Mouse (Mus musculus): ENCODE results near the gene Brd7. TPM values are rescaled to one million over a fixed set of nuclear protein-coding genes. Genes with fewer than 3 reads are reported as not detected.
A peak's percentile ranks its signal among the peaks of the same experiment; 100 is the strongest.

The Brd7 gene
- polyA plus RNA-seq, 1 experiment from 2014 or later = 68.4 TPM

- Histone ChIP-seq H3K4me2 (ENCODE audit: low read depth, low read length) (no peak overlapping the region), H3K9me3 (ENCODE audit: control insufficient read depth, low read length) (no peaks in the 10 kb centered on the region), H3K4me1 (ENCODE audit: control insufficient read depth, insufficient read depth, low read length) (no peaks in the 10 kb centered on the region), H3K27ac (replicated peaks; ENCODE audit: low read depth, low read length) (no peak overlapping the region), H3K4me3 (ENCODE audit: low read depth, low read length) (no peak overlapping the region), H3K36me3 (ENCODE audit: control insufficient read depth, insufficient read depth, low read length) (peaks cover 89% of the 10 kb centered on the region), H3K27me3 (replicated peaks; ENCODE audit: control insufficient read depth, insufficient read depth, low read length) (no peaks in the 10 kb centered on the region), H3K9ac (ENCODE audit: low read depth, low read length) (no peak overlapping the region)
- 51% methylated on average over 3 of the region's 3 CpGs for WGBS
- ATAC-seq (ENCODE audit: low read depth) = no peak
- peak; percentile 56 for DNase-seq (ENCODE audit: low spot score)
These were observed 22.8 kb downstream of the Brd7 start for GRCm38 (mm10) chr8:88339221-88339620.

- no peak overlapping the region for H3K27ac ChIP-seq (replicated peaks; ENCODE audit: low read depth, low read length)
- H3K4me2 ChIP-seq (ENCODE audit: low read depth, low read length) = no peak overlapping the region
- no peak overlapping the region for H3K9ac ChIP-seq (ENCODE audit: low read depth, low read length)
- H3K9me3 ChIP-seq (ENCODE audit: control insufficient read depth, low read length) = no peaks in the 10 kb centered on the region
- ATAC-seq (ENCODE audit: low read depth) = no peak
- no peaks in the 10 kb centered on the region for H3K4me1 ChIP-seq (ENCODE audit: control insufficient read depth, insufficient read depth, low read length)
- peaks cover 88% of the 10 kb centered on the region for H3K36me3 ChIP-seq (ENCODE audit: control insufficient read depth, insufficient read depth, low read length)
- no peak overlapping the region for H3K4me3 ChIP-seq (ENCODE audit: low read depth, low read length)
- no peak for DNase-seq (ENCODE audit: low spot score)
- H3K27me3 ChIP-seq (replicated peaks; ENCODE audit: control insufficient read depth, insufficient read depth, low read length) = no peaks in the 10 kb centered on the region
- 85% methylated on average over 3 of the region's 3 CpGs for WGBS
These were observed 27.0 kb downstream of the Brd7 start for GRCm38 (mm10) chr8:88334975-88335374.

GRCm38 (mm10) chr8:88334384-88334783, 27.6 kb downstream of the Brd7 start:
- no peak for DNase-seq (ENCODE audit: low spot score)
- H3K36me3 ChIP-seq (ENCODE audit: control insufficient read depth, insufficient read depth, low read length) = peaks cover 89% of the 10 kb centered on the region
- H3K4me1 ChIP-seq (ENCODE audit: control insufficient read depth, insufficient read depth, low read length) = no peaks in the 10 kb centered on the region
- ATAC-seq (ENCODE audit: low read depth) = no peak
- no peaks in the 10 kb centered on the region for H3K27me3 ChIP-seq (replicated peaks; ENCODE audit: control insufficient read depth, insufficient read depth, low read length)
- H3K27ac ChIP-seq (replicated peaks; ENCODE audit: low read depth, low read length) = no peak overlapping the region
- no peak overlapping the region for H3K4me3 ChIP-seq (ENCODE audit: low read depth, low read length)
- H3K9me3 ChIP-seq (ENCODE audit: control insufficient read depth, low read length) = no peaks in the 10 kb centered on the region
- no peak overlapping the region for H3K9ac ChIP-seq (ENCODE audit: low read depth, low read length)
- no peak overlapping the region for H3K4me2 ChIP-seq (ENCODE audit: low read depth, low read length)
- WGBS = 92% methylated on average over 2 of the region's 2 CpGs

GRCm38 (mm10) chr8:88330816-88331215, 31.2 kb downstream of the Brd7 start:
- ATAC-seq (ENCODE audit: low read depth) = no peak
- 99% methylated on average over 3 of the region's 3 CpGs for WGBS
- H3K36me3 ChIP-seq (ENCODE audit: control insufficient read depth, insufficient read depth, low read length) = peaks cover 96% of the 10 kb centered on the region

GRCm38 (mm10) chr8:88328689-88329088, 33.3 kb downstream of the Brd7 start:
- Histone ChIP-seq H3K9me3 (ENCODE audit: control insufficient read depth, low read length) (no peaks in the 10 kb centered on the region), H3K4me2 (ENCODE audit: low read depth, low read length) (no peak overlapping the region), H3K27me3 (replicated peaks; ENCODE audit: control insufficient read depth, insufficient read depth, low read length) (no peaks in the 10 kb centered on the region), H3K27ac (replicated peaks; ENCODE audit: low read depth, low read length) (no peak overlapping the region), H3K9ac (ENCODE audit: low read depth, low read length) (no peak overlapping the region), H3K4me1 (ENCODE audit: control insufficient read depth, insufficient read depth, low read length) (no peaks in the 10 kb centered on the region), H3K4me3 (ENCODE audit: low read depth, low read length) (no peak overlapping the region), H3K36me3 (ENCODE audit: control insufficient read depth, insufficient read depth, low read length) (peaks cover 92% of the 10 kb centered on the region)
- DNase-seq (ENCODE audit: low spot score) = peak; percentile 61
- ATAC-seq (ENCODE audit: low read depth) = peak; percentile 69; the same call in 1 of the 2 replicates
- 65% methylated on average over 6 of the region's 6 CpGs for WGBS

More at GRCm38 (mm10) chr8:88330816-88331215, 31.2 kb downstream of the Brd7 start:
- no peaks in the 10 kb centered on the region for H3K9me3 ChIP-seq (ENCODE audit: control insufficient read depth, low read length)
- DNase-seq (ENCODE audit: low spot score) = no peak
- H3K27me3 ChIP-seq (replicated peaks; ENCODE audit: control insufficient read depth, insufficient read depth, low read length) = no peaks in the 10 kb centered on the region
- H3K9ac ChIP-seq (ENCODE audit: low read depth, low read length) = no peak overlapping the region
- no peak overlapping the region for H3K4me2 ChIP-seq (ENCODE audit: low read depth, low read length)
- no peaks in the 10 kb centered on the region for H3K4me1 ChIP-seq (ENCODE audit: control insufficient read depth, insufficient read depth, low read length)
- H3K27ac ChIP-seq (replicated peaks; ENCODE audit: low read depth, low read length) = no peak overlapping the region
- no peak overlapping the region for H3K4me3 ChIP-seq (ENCODE audit: low read depth, low read length)

GRCm38 (mm10) chr8:88326328-88326727, 35.7 kb downstream of the Brd7 start:
- H3K9me3 ChIP-seq (ENCODE audit: control insufficient read depth, low read length) = no peaks in the 10 kb centered on the region
- no peaks in the 10 kb centered on the region for H3K4me1 ChIP-seq (ENCODE audit: control insufficient read depth, insufficient read depth, low read length)
- no peak for ATAC-seq (ENCODE audit: low read depth)
- H3K27me3 ChIP-seq (replicated peaks; ENCODE audit: control insufficient read depth, insufficient read depth, low read length) = no peaks in the 10 kb centered on the region
- H3K36me3 ChIP-seq (ENCODE audit: control insufficient read depth, insufficient read depth, low read length) = peaks cover 68% of the 10 kb centered on the region
- no peak overlapping the region for H3K9ac ChIP-seq (ENCODE audit: low read depth, low read length)
- WGBS = 97% methylated on average over 12 of the region's 12 CpGs
- H3K27ac ChIP-seq (replicated peaks; ENCODE audit: low read depth, low read length) = no peak overlapping the region
- H3K4me2 ChIP-seq (ENCODE audit: low read depth, low read length) = no peak overlapping the region
- DNase-seq (ENCODE audit: low spot score) = no peak
- no peak overlapping the region for H3K4me3 ChIP-seq (ENCODE audit: low read depth, low read length)

- DNase-seq (ENCODE audit: low spot score) = no peak
- no peaks in the 10 kb centered on the region for H3K9me3 ChIP-seq (ENCODE audit: control insufficient read depth, low read length)
- H3K4me3 ChIP-seq (ENCODE audit: low read depth, low read length) = no peak overlapping the region
- H3K36me3 ChIP-seq (ENCODE audit: control insufficient read depth, insufficient read depth, low read length) = peaks cover 63% of the 10 kb centered on the region
- H3K9ac ChIP-seq (ENCODE audit: low read depth, low read length) = no peak overlapping the region
- H3K27me3 ChIP-seq (replicated peaks; ENCODE audit: control insufficient read depth, insufficient read depth, low read length) = no peaks in the 10 kb centered on the region
- no peaks in the 10 kb centered on the region for H3K4me1 ChIP-seq (ENCODE audit: control insufficient read depth, insufficient read depth, low read length)
- 88% methylated on average over 5 of the region's 5 CpGs for WGBS
- no peak overlapping the region for H3K4me2 ChIP-seq (ENCODE audit: low read depth, low read length)
- H3K27ac ChIP-seq (replicated peaks; ENCODE audit: low read depth, low read length) = no peak overlapping the region
- ATAC-seq (ENCODE audit: low read depth) = no peak
These were observed 36.2 kb downstream of the Brd7 start for GRCm38 (mm10) chr8:88325795-88326194.

- no peak for DNase-seq (ENCODE audit: low spot score)
- ATAC-seq (ENCODE audit: low read depth) = no peak
- no peak overlapping the region for H3K9ac ChIP-seq (ENCODE audit: low read depth, low read length)
- 61% methylated on average over 5 of the region's 5 CpGs for WGBS
- H3K4me3 ChIP-seq (ENCODE audit: low read depth, low read length) = no peak overlapping the region
- no peaks in the 10 kb centered on the region for H3K27me3 ChIP-seq (replicated peaks; ENCODE audit: control insufficient read depth, insufficient read depth, low read length)
- H3K9me3 ChIP-seq (ENCODE audit: control insufficient read depth, low read length) = no peaks in the 10 kb centered on the region
- peaks cover 58% of the 10 kb centered on the region for H3K36me3 ChIP-seq (ENCODE audit: control insufficient read depth, insufficient read depth, low read length)
- no peak overlapping the region; the same call in 1 of the 2 replicates for H3K27ac ChIP-seq (replicated peaks; ENCODE audit: low read depth, low read length)
- H3K4me2 ChIP-seq (ENCODE audit: low read depth, low read length) = no peak overlapping the region
- no peaks in the 10 kb centered on the region for H3K4me1 ChIP-seq (ENCODE audit: control insufficient read depth, insufficient read depth, low read length)
These were observed 36.7 kb downstream of the Brd7 start for GRCm38 (mm10) chr8:88325251-88325650.

- WGBS = 90% methylated on average over 11 of the region's 11 CpGs
- ATAC-seq (ENCODE audit: low read depth) (no peak), DNase-seq (ENCODE audit: low spot score) (no peak)
- Histone ChIP-seq H3K27ac (replicated peaks; ENCODE audit: low read depth, low read length) (no peak overlapping the region), H3K9ac (ENCODE audit: low read depth, low read length) (no peak overlapping the region), H3K27me3 (replicated peaks; ENCODE audit: control insufficient read depth, insufficient read depth, low read length) (no peaks in the 10 kb centered on the region), H3K4me1 (ENCODE audit: control insufficient read depth, insufficient read depth, low read length) (no peaks in the 10 kb centered on the region), H3K9me3 (ENCODE audit: control insufficient read depth, low read length) (no peaks in the 10 kb centered on the region), H3K36me3 (ENCODE audit: control insufficient read depth, insufficient read depth, low read length) (peaks cover 53% of the 10 kb centered on the region), H3K4me3 (ENCODE audit: low read depth, low read length) (no peak overlapping the region), H3K4me2 (ENCODE audit: low read depth, low read length) (no peak overlapping the region)
These were observed 37.2 kb downstream of the Brd7 start for GRCm38 (mm10) chr8:88324760-88325159.

Measured in embryonic facial prominence, embryonic 14.5 days (tissue).